Mouse (Mus musculus) stomach, postnatal 0 days (tissue): ENCODE measurements at regions not wholly inside any gene's neighbourhood (a gene's known extent, or its start where the extent isn't known, plus 50 kb on each side); places are given as distances from the start of the nearest gene placed in this dataset.

Experiments used
- CTCF ChIP-seq: IDR thresholded peaks from 2 replicates; pipeline ENCODE4 v1.5.1; 2016; ENCODE audit warnings: antibody characterized with exemption, low read depth, mild to moderate bottlenecking, moderate library complexity
- EP300 ChIP-seq: optimal IDR thresholded peaks from 2 replicates; pipeline ENCODE3; 2016; ENCODE audit warnings: antibody characterized with exemption

DNA sequence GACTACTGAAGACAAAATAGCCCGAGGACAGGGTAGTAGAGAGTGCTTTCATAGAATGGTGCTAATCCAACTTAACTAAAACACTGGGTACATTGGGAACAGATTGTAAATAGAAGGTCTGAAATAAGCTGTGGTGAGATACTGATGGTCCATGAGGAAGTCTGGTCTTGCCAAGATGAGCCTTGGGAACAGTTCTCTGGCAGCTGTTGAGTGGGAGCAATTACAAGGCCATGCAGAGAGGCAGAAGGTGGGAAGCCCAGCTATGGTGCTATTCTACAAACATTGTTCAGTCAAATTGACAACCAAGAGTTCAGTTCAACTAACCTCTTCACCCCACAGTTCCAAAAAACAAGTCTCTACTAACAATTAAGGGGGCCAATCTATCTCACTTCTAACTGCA lies 92.5 kb upstream of the Tenm4 start:
- TF ChIP-seq CTCF (no peak), EP300 (no peak)
